Mouse (Mus musculus): ENCODE data around the gene Emb.

GRCm38 (mm10) chr13:117219871-117220500 is 11.7 kb downstream of the Emb start:
- TF ChIP-seq POLR2A (IDR thresholded peaks at IDR 0.05; ENCODE audit: borderline replicate concordance, insufficient read depth, low read length), result no peak
- no peak for TF ChIP-seq CTCF (IDR thresholded peaks at IDR 0.05; ENCODE audit: borderline replicate concordance, insufficient read depth, low read depth, low read length)

All from cerebellum, adult 2 months (tissue).